Mouse (Mus musculus): ENCODE results near the gene Atp1a3.

Gene Atp1a3

GRCm38 (mm10) chr7:24964897-24965535, 40.7 kb downstream of the Atp1a3 start:
- DNase-seq (ENCODE audit: low read depth, low spot score): peak; percentile 84

DNA sequence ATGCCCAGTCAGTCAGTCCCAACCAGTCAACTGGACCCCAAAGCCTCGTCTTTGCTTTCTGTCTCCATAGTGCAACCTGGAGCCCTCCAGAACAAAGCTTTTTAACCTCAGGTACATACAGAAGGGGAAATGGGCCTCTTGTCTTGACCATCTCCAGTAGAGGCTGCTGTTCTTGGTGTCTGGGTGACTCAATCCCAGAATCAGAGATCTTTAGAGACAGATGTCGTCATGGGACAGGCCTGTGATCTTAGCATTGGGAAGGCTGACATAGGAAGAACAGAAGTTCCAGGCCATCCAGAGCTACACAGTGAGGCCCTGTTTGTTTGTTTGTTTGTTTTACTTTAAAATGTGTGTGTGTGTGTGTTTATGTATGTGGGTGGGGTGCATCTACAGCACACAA, 41.5 kb downstream of the Atp1a3 start:
- no peak for DNase-seq (ENCODE audit: low read depth, low spot score)

- DNase-seq (ENCODE audit: low read depth, low spot score): no peak
These were observed 50.5 kb downstream of the Atp1a3 start for GRCm38 (mm10) chr7:24955226-24955625.

- no peak for DNase-seq (ENCODE audit: low read depth, low spot score)
These were observed 51.3 kb downstream of the Atp1a3 start for GRCm38 (mm10) chr7:24954450-24954849.

DNA sequence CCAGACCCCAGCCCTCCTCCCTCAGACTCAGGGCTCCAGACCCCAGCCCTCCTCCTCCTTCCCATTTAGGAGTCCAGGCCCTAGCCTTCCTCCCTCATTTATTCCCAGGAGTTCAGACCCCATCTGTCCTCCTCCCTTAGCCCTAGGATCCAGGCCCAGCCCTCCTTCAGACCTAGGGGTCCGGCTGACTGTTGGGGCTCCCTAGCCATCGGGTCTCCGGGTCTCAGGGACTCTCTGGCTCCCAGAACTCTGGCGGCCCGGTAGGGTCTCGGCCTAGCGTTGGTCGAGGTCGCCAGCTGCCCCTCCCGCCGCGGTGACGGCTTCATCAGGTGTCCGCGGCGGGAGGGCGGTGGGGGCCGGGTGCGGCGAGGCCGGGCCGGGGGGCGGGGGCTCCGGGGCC, 51.8 kb downstream of the Atp1a3 start:
- no peak for DNase-seq (ENCODE audit: low read depth, low spot score)

DNA sequence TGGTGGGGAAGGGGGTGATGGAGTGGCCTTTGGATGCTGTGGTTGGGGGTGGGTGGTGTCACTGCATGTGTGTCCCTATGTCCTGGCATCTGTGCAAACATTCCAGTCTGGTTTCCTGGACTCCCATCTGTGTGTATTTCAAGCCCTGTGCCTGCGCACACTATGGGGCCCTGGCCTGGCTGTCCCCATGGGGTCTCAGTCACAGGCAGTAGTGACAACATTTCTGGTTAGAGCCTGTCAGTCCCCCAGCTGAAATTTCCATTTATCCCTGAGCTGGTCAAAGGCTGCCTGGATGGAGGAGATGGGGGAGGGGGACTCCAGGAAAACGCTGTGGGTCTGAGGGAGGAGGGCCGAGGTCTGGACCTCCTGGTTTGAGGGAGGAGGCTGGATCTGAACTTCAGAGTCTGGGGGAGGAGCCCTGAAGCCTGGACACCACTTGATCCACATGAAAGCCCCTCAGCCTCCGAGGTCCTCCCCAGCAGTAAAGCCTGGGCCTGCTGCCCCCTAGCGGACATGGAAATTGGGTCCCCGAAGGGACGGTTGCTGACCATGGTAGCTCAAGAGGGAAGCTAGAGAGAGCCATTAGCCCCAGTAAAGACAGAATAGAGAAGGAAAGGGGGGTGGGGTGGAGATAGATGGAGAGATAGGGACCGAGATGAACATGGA, 55.7 kb downstream of the Atp1a3 start:
- peak; percentile 64 for DNase-seq (ENCODE audit: low read depth, low spot score)

DNA sequence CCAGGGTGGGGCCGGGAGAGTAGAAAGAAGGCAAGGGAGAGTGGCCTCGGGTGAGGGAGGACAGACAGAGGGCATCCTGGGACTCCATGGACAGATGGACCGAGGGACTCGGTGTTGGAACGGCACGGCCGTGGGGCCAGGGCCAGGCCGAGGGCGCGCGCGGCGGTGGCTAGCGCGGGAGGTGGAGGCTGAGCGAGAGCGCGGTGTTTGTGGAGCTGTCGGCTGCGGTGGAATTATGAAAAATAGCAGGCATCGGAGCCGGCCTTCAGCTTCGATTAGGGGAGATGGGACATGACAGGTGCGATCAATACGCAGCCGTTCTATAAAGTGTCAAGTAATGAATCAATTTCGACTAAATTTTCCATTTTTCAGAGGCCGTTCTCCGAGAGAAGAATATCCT, 57.0 kb downstream of the Atp1a3 start:
- DNase-seq (ENCODE audit: low read depth, low spot score): no peak

GRCm38 (mm10) chr7:24947316-24948048, 58.3 kb downstream of the Atp1a3 start:
- no peak for DNase-seq (ENCODE audit: low read depth, low spot score)

DNA sequence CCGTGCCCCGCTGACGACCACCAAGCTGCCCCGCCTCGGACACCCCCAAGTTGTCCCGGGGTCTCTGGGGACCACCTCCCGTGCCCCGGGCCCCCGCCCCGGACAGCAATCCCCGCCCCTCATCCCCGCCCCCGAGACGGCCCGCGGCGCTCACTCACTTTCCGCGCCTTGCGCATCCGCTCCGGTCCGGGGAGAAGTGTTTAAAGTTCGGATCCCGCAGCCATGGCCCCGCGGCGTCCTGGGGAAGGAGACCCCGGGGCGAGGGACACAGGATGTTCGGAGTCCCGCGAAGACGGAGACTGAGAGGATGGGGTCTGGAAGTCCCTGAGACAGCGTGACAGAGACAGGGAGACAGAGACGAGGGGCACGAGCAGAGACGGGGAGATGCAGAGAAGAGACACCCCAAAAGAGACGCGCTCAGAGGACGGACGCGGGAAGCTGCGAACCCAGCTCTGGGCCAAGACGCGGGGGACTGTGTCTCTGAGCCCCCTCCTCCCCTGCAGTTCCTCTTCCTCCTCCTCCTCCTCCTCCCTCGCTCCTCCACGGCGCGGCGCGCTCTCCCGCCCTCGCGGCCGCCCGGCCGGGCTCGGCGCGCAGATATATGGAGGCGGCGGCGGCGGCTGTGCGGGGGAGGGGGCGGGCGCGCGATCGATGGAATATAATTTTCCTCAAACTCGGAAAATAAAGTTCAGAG, 61.4 kb downstream of the Atp1a3 start, which contains the start of gene Gm4881:
TSS of gene Gm4881 (minus strand) at position 238 of the 694 bp plus-strand sequence.
- DNase-seq (ENCODE audit: low read depth, low spot score): no peak

GRCm38 (mm10) chr7:24943641-24944040, 62.1 kb downstream of the Atp1a3 start:
- no peak for DNase-seq (ENCODE audit: low read depth, low spot score)

DNA sequence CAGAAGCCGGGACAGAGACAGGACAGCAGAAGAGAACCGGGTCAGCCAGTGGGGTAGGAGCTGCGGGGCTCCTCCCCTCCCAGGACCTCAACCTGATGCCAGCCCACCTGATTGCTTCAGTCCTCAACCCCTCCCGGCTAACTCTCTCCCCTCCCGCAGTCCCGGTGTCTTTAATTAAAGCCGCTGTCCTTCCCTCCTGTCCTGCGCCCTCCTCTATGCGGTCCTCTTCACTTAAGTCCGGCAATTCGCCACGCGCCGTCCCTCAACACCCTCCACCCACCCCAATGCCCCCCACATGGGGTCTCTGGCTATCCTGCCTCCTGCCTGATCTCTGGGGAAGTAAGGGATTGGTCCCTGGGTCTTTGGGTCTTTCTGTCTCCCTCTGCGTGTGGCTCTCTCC, 74.1 kb downstream of the Atp1a3 start:
- DNase-seq (ENCODE audit: low read depth, low spot score): no peak

DNA sequence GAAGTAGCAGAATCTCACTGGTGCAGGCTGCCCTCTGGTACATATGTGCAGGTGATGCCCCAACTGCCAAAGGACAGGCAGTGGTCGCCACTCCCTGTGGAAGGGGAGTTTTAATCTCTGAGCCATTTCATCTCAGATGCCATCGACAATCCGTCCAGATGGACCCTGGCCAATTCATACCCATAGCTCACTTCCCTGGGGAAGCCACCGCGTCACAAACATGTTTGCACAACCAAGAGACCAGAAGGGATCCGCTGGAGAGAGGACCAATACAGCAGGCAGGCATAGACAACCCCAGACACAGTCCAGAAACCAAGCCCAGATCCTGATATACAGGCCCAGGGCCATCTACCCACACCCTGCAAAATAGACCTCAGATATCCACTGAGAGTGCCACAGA, 75.3 kb downstream of the Atp1a3 start:
- no peak for DNase-seq (ENCODE audit: low read depth, low spot score)
